Comparison of ENCODE assay signal across 8 mouse cellular contexts in the genomic region with DNA sequence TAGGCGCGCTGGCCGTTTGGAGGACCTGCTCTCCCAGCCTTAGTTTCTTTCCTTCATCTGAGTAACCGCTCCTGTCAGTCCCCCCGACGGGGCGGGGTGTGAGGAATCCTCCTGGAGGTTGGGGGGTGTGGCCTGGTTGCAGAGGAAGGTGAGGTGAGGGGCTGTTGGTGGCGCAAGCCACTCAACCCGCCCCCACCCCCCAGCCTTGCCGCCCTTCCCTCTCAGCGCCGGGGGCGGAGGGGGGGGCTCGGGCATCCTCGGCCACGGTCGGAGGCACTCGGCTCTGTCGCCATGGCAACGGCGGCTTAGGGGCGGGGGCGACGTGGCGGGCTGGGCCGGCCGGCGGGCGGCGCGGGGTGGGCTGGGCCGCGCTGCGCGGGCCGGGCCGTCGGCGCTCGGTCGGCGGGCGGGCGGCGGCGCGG.
A peak's percentile ranks its signal among the peaks of the same experiment; 100 is the strongest.
DNase-seq lines count a peak whose midpoint lies in the region; ATAC-seq and TF ChIP-seq lines count a peak whose summit lies in the region.

No protein-coding gene starts in this region.

- H3K36me3 ChIP-seq in CH12.LX (replicated peaks in 1 of 2; ENCODE audit: control insufficient read depth in 1 of 2, insufficient read depth in 1 of 2, low read length in 1 of 2) = peaks cover 0 to 12% of the 10 kb centered on the region in 2 experiments
- H3K36me3 ChIP-seq in hindbrain, postnatal 0 days (ENCODE audit: insufficient read depth, low read length) = no peaks in the 10 kb centered on the region
- no peaks in the 10 kb centered on the region for H3K36me3 ChIP-seq in midbrain, embryonic 10.5 days

- intact Hi-C loops in left cerebral cortex, postnatal 4 days (cut with DNase I) = no loop called here

- dilution Hi-C loops in CH12.LX (cut with MboI; ENCODE audit: extremely low pct_ligation_motif_present, extremely low pct_unique_long_range_greater_than_20kb, low sequenced_read_pairs) = no loop called here

- peaks cover 6% of the 10 kb centered on the region for H3K9me3 ChIP-seq in CH12.LX (replicated peaks; ENCODE audit: low read length)
- no peaks in the 10 kb centered on the region for H3K9me3 ChIP-seq in hindbrain, postnatal 0 days (ENCODE audit: low read length)
- H3K9me3 ChIP-seq in midbrain, embryonic 10.5 days (replicated peaks) = no peaks in the 10 kb centered on the region

- TF ChIP-seq CTCF in CH12.LX (conservative IDR thresholded peaks at IDR 0.05 in 1 of 2, IDR thresholded peaks at IDR 0.05 in 1 of 2; ENCODE audit: low read depth in 2 of 2, low read length in 2 of 2) = no peak
- no peak for TF ChIP-seq CTCF in hindbrain, postnatal 0 days (IDR thresholded peaks at IDR 0.05; ENCODE audit: low read depth)

- no peak for TF ChIP-seq POLR2A in CH12.LX (IDR thresholded peaks at IDR 0.05; ENCODE audit: low read depth, low read length)

- no peak for TF ChIP-seq RAD21 in CH12.LX (IDR thresholded peaks at IDR 0.05; ENCODE audit: low read depth, low read length)

- H3K9ac ChIP-seq in CH12.LX (ENCODE audit: insufficient read depth, low read depth) = peak overlapping the region; percentile 75
- peak overlapping the region; percentile 94 for H3K9ac ChIP-seq in hindbrain, postnatal 0 days (replicated peaks; ENCODE audit: low read length)

- no peak for TF ChIP-seq EP300 in CH12.LX (IDR thresholded peaks at IDR 0.05; ENCODE audit: low read length)

- 4% methylated on average over 12 of the region's 47 CpGs for WGBS in hindbrain, postnatal 0 days
- WGBS in midbrain, embryonic 10.5 days = 2% methylated on average over 45 of the region's 47 CpGs

- no peak overlapping the region for H3K27ac ChIP-seq in CH12.LX (ENCODE audit: insufficient read depth, low read depth)
- peak overlapping the region; percentile 88 for H3K27ac ChIP-seq in hindbrain, postnatal 0 days
- H3K27ac ChIP-seq in midbrain, embryonic 10.5 days (replicated peaks) = peak overlapping the region; percentile 97

- H3K4me3 ChIP-seq in CH12.LX (replicated peaks in 1 of 3; ENCODE audit: low read depth in 2 of 3, low read length in 2 of 3, poor library complexity in 1 of 3) = peak overlapping the region in 2 of 3 experiments; percentile 24 to 60
- peak overlapping the region; percentile 92 for H3K4me3 ChIP-seq in hindbrain, postnatal 0 days (ENCODE audit: low read length)
- peak overlapping the region; percentile 95 for H3K4me3 ChIP-seq in midbrain, embryonic 10.5 days

- peak; percentile 85 for ATAC-seq in hindbrain, postnatal 0 days
- ATAC-seq in megakaryocyte-erythroid progenitor cell, adult 5-6 weeks (replicated peaks; ENCODE audit: low FRiP score, low TSS enrichment, poor library complexity, severe bottlenecking) = no peak

- H3K4me1 ChIP-seq in CH12.LX (ENCODE audit: control insufficient read depth in 1 of 2, insufficient read depth in 2 of 2) = peaks cover 24 to 32% of the 10 kb centered on the region in 2 experiments
- H3K4me1 ChIP-seq in hindbrain, postnatal 0 days (ENCODE audit: insufficient read depth, low read length) = peaks cover 34% of the 10 kb centered on the region
- H3K4me1 ChIP-seq in midbrain, embryonic 10.5 days = peaks cover 64% of the 10 kb centered on the region

- H3K4me2 ChIP-seq in CH12.LX (ENCODE audit: insufficient read depth, low read depth, poor library complexity, severe bottlenecking) = peak overlapping the region; percentile 53
- peak overlapping the region; percentile 89 for H3K4me2 ChIP-seq in hindbrain, postnatal 0 days (ENCODE audit: low read depth, low read length)

- in situ Hi-C loops in CH12.LX (cut with MboI; ENCODE audit: low pct_ligation_motif_present, low pct_unique_long_range_greater_than_20kb, low sequenced_read_pairs) = no loop called here

- H3K27me3 ChIP-seq in CH12.LX (replicated peaks) = peaks cover 14% of the 10 kb centered on the region
- H3K27me3 ChIP-seq in hindbrain, postnatal 0 days (ENCODE audit: insufficient read depth, low read length) = no peaks in the 10 kb centered on the region
- no peaks in the 10 kb centered on the region for H3K27me3 ChIP-seq in midbrain, embryonic 10.5 days (ENCODE audit: low read depth, poor library complexity, severe bottlenecking)

- no peak for DNase-seq in CH12.LX (ENCODE audit: extremely low read depth)
- DNase-seq in adrenal gland, postnatal 25 days = peak; percentile 91
- DNase-seq in frontal cortex, postnatal 10 days (ENCODE audit: low spot score in 2 of 2) = peak; percentile 62 to 83
- peak; percentile 95 for DNase-seq in hindbrain, postnatal 0 days (ENCODE audit: low spot score)
- DNase-seq in left cerebral cortex, postnatal 4 days = peak; percentile 93
- peak; percentile 90 for DNase-seq in midbrain, embryonic 10.5 days (ENCODE audit: low spot score)
- DNase-seq in right cerebral cortex, postnatal 4 days = peak; percentile 97

- no peaks in the 10 kb centered on the region; the same call in 1 of the 2 replicates for H3K79me2 ChIP-seq in CH12.LX (replicated peaks; ENCODE audit: control insufficient read depth, extremely low read depth, insufficient read depth, poor library complexity, severe bottlenecking)

TF ChIP-seq in CH12.LX, 34 proteins besides CTCF, POLR2A, EP300 and RAD21:
- TF ChIP-seq POLR2AphosphoS2 (IDR thresholded peaks at IDR 0.05; ENCODE audit: low read depth, low read length) (no peak), ELF1 (IDR thresholded peaks at IDR 0.05; ENCODE audit: low read depth, low read length) (no peak), RCOR1 (conservative IDR thresholded peaks at IDR 0.05; ENCODE audit: low read depth, low read length) (no peak), ZNF384 (IDR thresholded peaks at IDR 0.05; ENCODE audit: low read depth, low read length) (no peak), MEF2A (IDR thresholded peaks at IDR 0.05; ENCODE audit: borderline replicate concordance, low read depth, low read length) (no peak), MAFK (IDR thresholded peaks at IDR 0.05; ENCODE audit: insufficient replicate concordance, low read length) (no peak), JUND (conservative IDR thresholded peaks at IDR 0.05; ENCODE audit: low read depth, low read length) (no peak), TCF12 (IDR thresholded peaks at IDR 0.05; ENCODE audit: low read depth, low read length) (no peak), ZMIZ1 (IDR thresholded peaks at IDR 0.05; ENCODE audit: low read depth, low read length) (no peak), PAX5 (IDR thresholded peaks at IDR 0.05; ENCODE audit: low read length) (no peak), E2F4 (IDR thresholded peaks at IDR 0.05; ENCODE audit: insufficient replicate concordance, low read depth, low read length) (no peak), MYC (IDR thresholded peaks at IDR 0.05; ENCODE audit: low read depth, low read length) (no peak), UBTF (IDR thresholded peaks at IDR 0.05; ENCODE audit: low read depth, low read length) (no peak), NELFE (IDR thresholded peaks at IDR 0.05; ENCODE audit: low read depth, low read length) (no peak), TBP (conservative IDR thresholded peaks at IDR 0.05; ENCODE audit: low read depth, low read length) (no peak)

Comparison
In these comparisons a context has a peak if more than half of its experiments do, and no peak if none do; other contexts are left out.
1. H3K4me3 ChIP-seq: peak in every context shown above with its lines; median percentile 95 in midbrain, embryonic 10.5 days; 92 in hindbrain, postnatal 0 days; 42 in CH12.LX.